Mouse (Mus musculus) midbrain, embryonic 14.5 days (tissue): Measurements from ENCODE around the gene Col5a3. TPM values are rescaled to one million over a fixed set of nuclear protein-coding genes. Genes with fewer than 3 reads are reported as not detected.

Experiments
- ATAC-seq: fragments of 200-750 bp; cut with Nextera tagmentation; 2 replicates; pipeline ENCODE4 v1.8.0; 2017; ENCODE audit warnings: moderate number of reproducible peaks, moderate library complexity; ENCODE audit not compliant: low FRiP score, low TSS enrichment
- DNase-seq: peaks from one replicate; pipeline ENCODE4 v3.0.0-alpha.2; 2015
- H3K27ac ChIP-seq: fragments of 300-500 bp; sonication (generic); replicated peaks from 2 replicates; pipeline ENCODE4 v1.5.1; 2014; ENCODE audit warnings: mild to moderate bottlenecking, low read depth, low read length, moderate library complexity
- H3K27me3 ChIP-seq: fragments of 300-500 bp; sonication (generic); 2 replicates; pipeline ENCODE4 v1.6.1; 2014; ENCODE audit warnings: low read length, control low read depth, mixed read lengths; ENCODE audit not compliant: control insufficient read depth, insufficient read depth
- H3K36me3 ChIP-seq: fragments of 300-500 bp; sonication (generic); 2 replicates; pipeline ENCODE4 v1.6.1; 2014; ENCODE audit warnings: low read length, control low read depth; ENCODE audit not compliant: control insufficient read depth, insufficient read depth
- H3K4me1 ChIP-seq: fragments of 300-500 bp; sonication (generic); 2 replicates; pipeline ENCODE4 v1.6.1; 2014; ENCODE audit warnings: mild to moderate bottlenecking, antibody characterized with exemption, low read length, control low read depth; ENCODE audit not compliant: control insufficient read depth, insufficient read depth
- H3K4me2 ChIP-seq: fragments of 300-500 bp; sonication (generic); 2 replicates; pipeline ENCODE4 v1.6.1; 2014; ENCODE audit warnings: mild to moderate bottlenecking, low read length, moderate library complexity
- H3K4me3 ChIP-seq: fragments of 300-500 bp; sonication (generic); replicated peaks from 2 replicates; pipeline ENCODE4 v1.5.1; 2014; ENCODE audit warnings: low read depth, low read length
- H3K9ac ChIP-seq: fragments of 300-500 bp; sonication (generic); replicated peaks from 2 replicates; pipeline ENCODE4 v1.6.1; 2014; ENCODE audit warnings: mild to moderate bottlenecking, low read length, moderate library complexity
- H3K9me3 ChIP-seq: fragments of 300-500 bp; sonication (generic); 2 replicates; pipeline ENCODE4 v1.6.1; 2016; ENCODE audit warnings: low read length, control low read depth, mixed read lengths; ENCODE audit not compliant: control insufficient read depth
- WGBS: fragments of 180-500 bp; shearing (Covaris S2); extraction: QIAGEN DNeasy Blood & Tissue Kit; methylation state at CpG from one replicate; pipeline ENCODE4 v1.1.7; 2014; 5-methylcytosine and 5-hydroxymethylcytosine counted together
- polyA plus RNA-seq: library from polyadenylated mRNA; unstranded; fragments of >200 nt; fragmentation: Nextera tagmentation; extraction: Ambion mirVana; gene quantifications from 2 replicates; pipeline ENCODE4 v1.2.1, GENCODE M21; 2014

The Col5a3 gene
- polyA plus RNA-seq, 1 experiment from 2014 or later = 0.45 TPM

GRCm38 (mm10) chr9:20734692-20735091 is 80.2 kb downstream of the Col5a3 start:
- 72% methylated on average over 3 of the region's 3 CpGs for WGBS
- H3K9ac ChIP-seq = no peak overlapping the region
- no peak for ATAC-seq

GRCm38 (mm10) chr9:20731797-20732196 is 83.1 kb downstream of the Col5a3 start:
- Histone ChIP-seq H3K9me3 (no peaks in the 10 kb centered on the region), H3K4me2 (no peak overlapping the region), H3K9ac (no peak overlapping the region), H3K27me3 (no peaks in the 10 kb centered on the region), H3K36me3 (no peaks in the 10 kb centered on the region), H3K27ac (no peak overlapping the region), H3K4me1 (0 out of 2 replicates have a peak, but pooled peaks cover 7% of the 10 kb centered on the region), H3K4me3 (no peak overlapping the region)
- no peak for DNase-seq
- no peak for ATAC-seq
- WGBS = 59% methylated on average over 4 of the region's 4 CpGs

More at GRCm38 (mm10) chr9:20734692-20735091, 80.2 kb downstream of the Col5a3 start:
- Histone ChIP-seq H3K27me3 (no peaks in the 10 kb centered on the region), H3K9me3 (no peaks in the 10 kb centered on the region), H3K4me3 (no peak overlapping the region), H3K4me1 (no peaks in the 10 kb centered on the region), H3K36me3 (no peaks in the 10 kb centered on the region), H3K4me2 (no peak overlapping the region), H3K27ac (no peak overlapping the region)
- no peak for DNase-seq

- no peak overlapping the region for H3K4me2 ChIP-seq
- H3K4me3 ChIP-seq = no peak overlapping the region
- H3K9ac ChIP-seq = no peak overlapping the region
- ATAC-seq (no peak), DNase-seq (peak; percentile 59)
- H3K9me3 ChIP-seq = no peaks in the 10 kb centered on the region
- H3K4me1 ChIP-seq = peaks cover 19% of the 10 kb centered on the region
- 41% methylated on average over 6 of the region's 6 CpGs for WGBS
- no peak overlapping the region for H3K27ac ChIP-seq
- no peaks in the 10 kb centered on the region for H3K36me3 ChIP-seq
- 0 out of 2 replicates have a peak, but pooled peaks cover 4% of the 10 kb centered on the region for H3K27me3 ChIP-seq
These were observed 85.4 kb downstream of the Col5a3 start for GRCm38 (mm10) chr9:20729451-20729850.

GRCm38 (mm10) chr9:20727601-20728113 is 87.2 kb downstream of the Col5a3 start:
- peak overlapping the region; percentile 70 for H3K9ac ChIP-seq
- ATAC-seq (peak; percentile 70; the same call in 1 of the 2 replicates), DNase-seq (peak; percentile 82)
- H3K4me1 ChIP-seq = peaks cover 19% of the 10 kb centered on the region
- peak overlapping the region; percentile 56 for H3K4me3 ChIP-seq
- 0 out of 2 replicates have a peak overlapping the region, but pooled peaks have one; percentile 8 for H3K27ac ChIP-seq
- no peaks in the 10 kb centered on the region for H3K9me3 ChIP-seq
- H3K27me3 ChIP-seq = 0 out of 2 replicates have a peak, but pooled peaks cover 4% of the 10 kb centered on the region
- peak overlapping the region; percentile 99 for H3K4me2 ChIP-seq
- H3K36me3 ChIP-seq = no peaks in the 10 kb centered on the region
- WGBS = under 1% methylated on average over 46 of the region's 46 CpGs

- peak; percentile 63 for ATAC-seq
- Histone ChIP-seq H3K36me3 (no peaks in the 10 kb centered on the region), H3K27me3 (0 out of 2 replicates have a peak, but pooled peaks cover 4% of the 10 kb centered on the region), H3K9ac (peak overlapping the region; percentile 70), H3K4me2 (peak overlapping the region; percentile 99), H3K9me3 (no peaks in the 10 kb centered on the region), H3K4me1 (peaks cover 19% of the 10 kb centered on the region), H3K4me3 (peak overlapping the region; percentile 56), H3K27ac (0 out of 2 replicates have a peak overlapping the region, but pooled peaks have one; percentile 37)
- peak; percentile 80 for DNase-seq
- WGBS = 0% methylated on average over 51 of the region's 54 CpGs
These were observed 87.8 kb downstream of the Col5a3 start for GRCm38 (mm10) chr9:20726859-20727600.

- Histone ChIP-seq H3K4me3 (peak overlapping the region; percentile 56), H3K4me1 (peaks cover 19% of the 10 kb centered on the region), H3K4me2 (peak overlapping the region; percentile 99), H3K27me3 (0 out of 2 replicates have a peak, but pooled peaks cover 4% of the 10 kb centered on the region), H3K9ac (peak overlapping the region; percentile 70), H3K27ac (0 out of 2 replicates have a peak overlapping the region, but pooled peaks have one; percentile 37), H3K36me3 (no peaks in the 10 kb centered on the region), H3K9me3 (no peaks in the 10 kb centered on the region)
- no peak for DNase-seq
- peak; percentile 32; the same call in 1 of the 2 replicates for ATAC-seq
- under 1% methylated on average over 42 of the region's 42 CpGs for WGBS
These were observed 88.6 kb downstream of the Col5a3 start for GRCm38 (mm10) chr9:20726134-20726858.

- ATAC-seq = no peak
- Histone ChIP-seq H3K27me3 (0 out of 2 replicates have a peak, but pooled peaks cover 4% of the 10 kb centered on the region), H3K36me3 (no peaks in the 10 kb centered on the region), H3K4me2 (no peak overlapping the region), H3K27ac (no peak overlapping the region), H3K9me3 (no peaks in the 10 kb centered on the region), H3K4me1 (peaks cover 12% of the 10 kb centered on the region), H3K4me3 (no peak overlapping the region), H3K9ac (no peak overlapping the region)
- DNase-seq = no peak
- 45% methylated on average over 2 of the region's 2 CpGs for WGBS
These were observed 93.3 kb downstream of the Col5a3 start for GRCm38 (mm10) chr9:20721582-20721981.
